Comparison of ENCODE assay signal across 8 mouse cellular contexts in the genomic region with DNA sequence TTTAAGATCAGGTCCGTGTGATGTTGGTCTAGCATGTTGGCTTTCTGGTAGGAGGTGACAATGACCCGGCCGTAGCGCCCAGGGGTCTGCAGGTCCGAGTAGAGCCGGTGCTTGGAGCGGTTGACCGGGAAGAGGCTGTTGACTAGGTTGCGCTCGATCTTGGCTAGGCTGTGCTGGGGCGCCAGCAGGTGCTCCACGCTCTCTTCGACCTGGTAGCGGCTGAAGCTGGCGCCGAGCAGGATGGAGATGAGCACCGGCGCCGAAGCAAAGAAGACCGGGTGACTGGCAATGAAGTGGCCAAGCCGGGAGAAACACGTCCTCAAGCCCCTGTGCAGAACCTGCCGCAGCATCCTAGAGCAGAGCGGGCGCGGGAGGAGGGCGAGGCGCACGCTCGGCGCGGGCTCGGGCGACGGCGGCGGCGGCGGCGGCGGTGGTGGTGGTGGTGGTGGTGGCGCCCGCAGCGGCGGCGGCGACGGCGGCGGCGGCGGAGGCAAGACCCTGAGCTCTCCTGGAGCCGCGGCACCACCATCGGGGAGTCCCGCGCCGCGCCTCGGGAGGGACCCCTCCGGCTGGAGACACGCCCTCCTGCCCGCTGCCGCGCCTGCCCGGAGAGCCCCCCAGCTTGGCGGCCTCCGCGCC. TPM values are rescaled to one million over a fixed set of nuclear protein-coding genes. Genes with fewer than 3 reads are reported as not detected.
DNase-seq lines count a peak whose midpoint lies in the region; ATAC-seq lines count a peak whose summit lies in the region.

No protein-coding gene starts in this region.

- H3K9ac ChIP-seq in heart, embryonic 16.5 days (ENCODE audit: low read length): peak overlapping the region; percentile 40; the same call in 1 of the 2 replicates
- no peak overlapping the region for H3K9ac ChIP-seq in embryonic facial prominence, embryonic 15.5 days
- peak overlapping the region; percentile 55 for H3K9ac ChIP-seq in stomach, embryonic 16.5 days (ENCODE audit: low read length)

- intact Hi-C loops in heart, postnatal 25 days (cut with DNase I): no loop called here

- H3K27ac ChIP-seq in heart, embryonic 16.5 days (ENCODE audit: low read length): no peak overlapping the region
- no peak overlapping the region for H3K27ac ChIP-seq in embryonic facial prominence, embryonic 15.5 days (replicated peaks)
- H3K27ac ChIP-seq in stomach, embryonic 16.5 days (ENCODE audit: low read length): no peak overlapping the region

- 0 out of 2 replicates have a peak, but pooled peaks cover 6% of the 10 kb centered on the region for H3K4me1 ChIP-seq in heart, embryonic 16.5 days (ENCODE audit: control insufficient read depth, insufficient read depth, low read length)
- H3K4me1 ChIP-seq in embryonic facial prominence, embryonic 15.5 days: peaks cover 11% of the 10 kb centered on the region; the same call in 1 of the 2 replicates
- peaks cover 6% of the 10 kb centered on the region; the same call in 1 of the 2 replicates for H3K4me1 ChIP-seq in megakaryocyte, embryonic 14.5 days
- H3K4me1 ChIP-seq in stomach, embryonic 16.5 days (ENCODE audit: control insufficient read depth, insufficient read depth, low read length): peaks cover 2% of the 10 kb centered on the region; the same call in 1 of the 2 replicates

- no peak for DNase-seq in heart, postnatal 25 days (ENCODE audit: low spot score)
- peak; percentile 56 for DNase-seq in ZHBTc4 (ENCODE audit: low read depth, low spot score)
- peak; percentile 4 to 19 for DNase-seq in kidney, postnatal 4 days

- H3K9me3 ChIP-seq in heart, embryonic 16.5 days (replicated peaks; ENCODE audit: control insufficient read depth, low read length): no peaks in the 10 kb centered on the region
- no peaks in the 10 kb centered on the region for H3K9me3 ChIP-seq in embryonic facial prominence, embryonic 15.5 days (replicated peaks)
- peaks cover 15% of the 10 kb centered on the region for H3K9me3 ChIP-seq in megakaryocyte, embryonic 14.5 days
- no peaks in the 10 kb centered on the region for H3K9me3 ChIP-seq in stomach, embryonic 16.5 days (replicated peaks; ENCODE audit: control insufficient read depth, low read length)

- peak overlapping the region; percentile 87 for H3K4me2 ChIP-seq in heart, embryonic 16.5 days (ENCODE audit: low read depth, low read length)
- peak overlapping the region; percentile 82 for H3K4me2 ChIP-seq in embryonic facial prominence, embryonic 15.5 days (replicated peaks)
- peak overlapping the region; percentile 70 for H3K4me2 ChIP-seq in stomach, embryonic 16.5 days (ENCODE audit: low read depth, low read length)

- WGBS in heart, embryonic 16.5 days: 18% methylated on average over 41 of the region's 69 CpGs
- WGBS in embryonic facial prominence, embryonic 15.5 days: 9% methylated on average over 26 of the region's 69 CpGs
- 6% methylated on average over 45 of the region's 69 CpGs for WGBS in stomach, embryonic 16.5 days

- ATAC-seq in heart, embryonic 16.5 days (replicated peaks; ENCODE audit: extremely low read depth, insufficient read depth, low FRiP score): 0 out of 2 replicates have a peak, but pooled peaks have one; percentile 14
- ATAC-seq in embryonic facial prominence, embryonic 15.5 days (ENCODE audit: insufficient number of reproducible peaks, low FRiP score, low TSS enrichment, low read depth): 0 out of 2 replicates have a peak, but pooled peaks have one; percentile 43
- peak; percentile 47 for ATAC-seq in stomach, embryonic 16.5 days (ENCODE audit: insufficient read depth, low FRiP score)
- ATAC-seq in inflammation-experienced regulatory T-cells, adult 6 months: no peak

- H3K27me3 ChIP-seq in heart, embryonic 16.5 days (ENCODE audit: control insufficient read depth, insufficient read depth, low read length): peaks cover 35% of the 10 kb centered on the region
- peaks cover 44% of the 10 kb centered on the region for H3K27me3 ChIP-seq in embryonic facial prominence, embryonic 15.5 days
- peaks cover 50% of the 10 kb centered on the region for H3K27me3 ChIP-seq in megakaryocyte, embryonic 14.5 days (replicated peaks)
- peaks cover 15% of the 10 kb centered on the region; the same call in 1 of the 2 replicates for H3K27me3 ChIP-seq in stomach, embryonic 16.5 days (ENCODE audit: control insufficient read depth, insufficient read depth, low read length)

- H3K4me3 ChIP-seq in heart, embryonic 16.5 days (ENCODE audit: low read length): peak overlapping the region; percentile 54
- H3K4me3 ChIP-seq in embryonic facial prominence, embryonic 15.5 days (replicated peaks): peak overlapping the region; percentile 46
- H3K4me3 ChIP-seq in megakaryocyte, embryonic 14.5 days (replicated peaks): peak overlapping the region; percentile 74
- peak overlapping the region; percentile 51 for H3K4me3 ChIP-seq in stomach, embryonic 16.5 days (replicated peaks; ENCODE audit: low read length)

- H3K36me3 ChIP-seq in heart, embryonic 16.5 days (ENCODE audit: control insufficient read depth, insufficient read depth): no peaks in the 10 kb centered on the region
- no peaks in the 10 kb centered on the region for H3K36me3 ChIP-seq in embryonic facial prominence, embryonic 15.5 days
- no peaks in the 10 kb centered on the region for H3K36me3 ChIP-seq in megakaryocyte, embryonic 14.5 days (replicated peaks; ENCODE audit: low read length)
- H3K36me3 ChIP-seq in stomach, embryonic 16.5 days (ENCODE audit: control insufficient read depth, insufficient read depth, low read length): no peaks in the 10 kb centered on the region

RNA-seq across cellular contexts. Expression of gene Ptchd1, which starts 0.5 kb away (rescaled TPM):
- 0.25 TPM in 2 replicates for polyA plus RNA-seq in heart, embryonic 16.5 days (2015; fragmentation: Nextera tagmentation; extraction: Ambion mirVana)
- total RNA-seq in heart, postnatal 25 days (2021): under 1 TPM in 1 of 2 experiments, not detected in 1; 0.22 TPM
- 1.2 and 1.3 TPM in 2 replicates for polyA plus RNA-seq in embryonic facial prominence, embryonic 15.5 days (2015; fragmentation: Nextera tagmentation; extraction: Ambion mirVana)
- polyA plus RNA-seq in megakaryocyte, embryonic 14.5 days (2012; ENCODE audit: insufficient read depth, low replicate concordance): not detected in 2 replicates
- 2.0 and 2.8 TPM in 2 replicates for polyA plus RNA-seq in stomach, embryonic 16.5 days (2015; fragmentation: Nextera tagmentation; extraction: Ambion mirVana)
- not detected for polyA plus RNA-seq in inflammation-experienced regulatory T-cells, adult 6 months (2017; shearing (Covaris generic))

RNA-seq across cellular contexts. Expression of gene Gm15155, which starts 1.5 kb away (rescaled TPM):
- polyA plus RNA-seq in heart, embryonic 16.5 days (2015; fragmentation: Nextera tagmentation; extraction: Ambion mirVana): not detected in 2 replicates
- total RNA-seq in heart, postnatal 25 days (2021): not detected
- polyA plus RNA-seq in embryonic facial prominence, embryonic 15.5 days (2015; fragmentation: Nextera tagmentation; extraction: Ambion mirVana): not detected in 2 replicates
- polyA plus RNA-seq in megakaryocyte, embryonic 14.5 days (2012; ENCODE audit: insufficient read depth, low replicate concordance): not detected in 2 replicates
- polyA plus RNA-seq in stomach, embryonic 16.5 days (2015; fragmentation: Nextera tagmentation; extraction: Ambion mirVana): not detected in 2 replicates
- polyA plus RNA-seq in inflammation-experienced regulatory T-cells, adult 6 months (2017; shearing (Covaris generic)): not detected
